Mouse (Mus musculus): Measurements from ENCODE around the gene Dld.

The Dld gene

DNA sequence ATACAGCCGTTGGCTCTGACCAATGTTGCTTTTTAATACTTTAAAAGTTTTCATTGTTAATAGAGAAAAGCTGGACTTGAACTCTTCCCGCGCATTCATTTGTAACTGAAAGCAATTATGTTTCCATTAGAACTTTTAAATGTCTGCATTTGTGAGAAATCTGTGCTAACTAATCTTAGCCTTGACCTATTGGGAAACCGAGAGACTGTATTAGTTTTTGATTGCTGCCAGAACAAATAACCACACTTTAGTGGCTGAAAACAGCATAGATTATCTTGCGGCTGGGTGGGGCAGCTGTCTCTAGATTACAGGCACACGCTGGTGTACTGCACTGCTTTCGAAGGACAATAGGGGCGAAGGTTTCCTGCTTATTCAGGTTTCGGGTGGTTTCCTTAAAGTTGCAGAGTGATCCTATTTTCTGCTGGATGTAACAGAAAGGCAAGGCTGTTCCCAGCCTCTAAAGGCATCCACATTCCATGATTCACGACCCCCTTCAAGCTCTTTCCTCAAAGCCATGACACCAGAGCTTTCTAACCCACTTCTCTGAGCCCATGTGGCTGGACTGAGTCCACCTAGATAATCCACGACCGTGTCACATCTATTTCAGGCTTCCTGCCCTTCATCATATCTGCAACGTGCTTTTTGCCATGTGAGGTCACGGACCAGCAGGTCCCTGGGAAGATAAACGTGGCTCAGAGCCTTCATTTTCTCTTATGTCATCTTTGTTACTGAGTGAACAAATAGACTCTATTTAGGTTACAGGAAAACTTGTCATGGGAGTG, 57.7 kb downstream of the Dld start:
- DNase-seq = no peak

GRCm38 (mm10) chr12:31290951-31291350, 60.3 kb downstream of the Dld start:
- no peak for DNase-seq

DNA sequence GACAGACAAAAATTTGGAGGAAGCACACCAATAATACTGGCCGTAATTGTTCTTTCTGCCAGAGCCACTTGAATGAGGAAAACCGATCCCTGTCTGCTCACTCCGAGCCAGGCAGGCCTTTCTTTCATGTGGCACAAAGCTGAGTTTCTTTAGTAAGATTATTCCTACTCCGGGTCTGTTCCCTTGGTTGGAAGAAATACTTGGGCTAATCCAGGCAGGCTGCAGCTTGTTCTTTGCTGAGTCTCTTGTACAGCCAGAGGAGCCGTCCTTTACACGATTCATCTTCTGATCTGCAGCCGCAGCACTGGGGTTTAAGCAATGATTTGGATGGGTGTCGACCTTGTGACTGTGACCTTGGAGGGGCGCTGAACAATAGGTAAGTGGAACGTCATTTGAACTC, 62.2 kb downstream of the Dld start:
- DNase-seq = no peak

GRCm38 (mm10) chr12:31283617-31284136, 67.6 kb downstream of the Dld start:
- DNase-seq = no peak

GRCm38 (mm10) chr12:31283131-31283530, 68.1 kb downstream of the Dld start:
- DNase-seq = no peak

- DNase-seq = no peak
Observed at GRCm38 (mm10) chr12:31282241-31282640, 69.0 kb downstream of the Dld start.
